Mouse (Mus musculus) bone marrow macrophage, adult 2 months (primary cell): Measurements from ENCODE around the gene Abca7. TPM values are rescaled to one million over a fixed set of nuclear protein-coding genes. Genes with fewer than 3 reads are reported as not detected.
"Not testable (repeated sequence)": the region's sequence is repeated elsewhere in the genome, so short reads cannot be mapped to it uniquely, and the experiment has no call there.

Experiments used
- H3K27ac ChIP-seq: 2 replicates; pipeline ENCODE4 v1.5.1; 2012; ENCODE audit warnings: low read depth, low read length; ENCODE audit not compliant: insufficient read depth
- H3K4me1 ChIP-seq: 2 replicates; pipeline ENCODE4 v1.6.1; 2012; ENCODE audit warnings: low read length; ENCODE audit not compliant: control insufficient read depth, insufficient read depth
- H3K4me3 ChIP-seq: 2 replicates; pipeline ENCODE4 v1.5.1; 2012; ENCODE audit warnings: mild to moderate bottlenecking, low read length, moderate library complexity; ENCODE audit not compliant: insufficient read depth
- CTCF ChIP-seq: IDR thresholded peaks from 2 replicates; pipeline ENCODE4 v1.5.1; 2012; ENCODE audit warnings: low read depth, mild to moderate bottlenecking, low read length, moderate library complexity
- POLR2A ChIP-seq: IDR thresholded peaks from 2 replicates; pipeline ENCODE4 v1.6.1; 2012; ENCODE audit warnings: mild to moderate bottlenecking, low read depth, low read length, borderline replicate concordance
- polyA plus RNA-seq: library from polyadenylated mRNA; stranded (reverse); fragments of >200 nt; gene quantifications from 2 replicates; pipeline ENCODE4 v1.2.4, GENCODE M21; 2012; ENCODE audit not compliant: missing spikeins, insufficient read depth, insufficient read length

Gene Abca7
- polyA plus RNA-seq, 1 experiment, result 27.5 TPM

DNA sequence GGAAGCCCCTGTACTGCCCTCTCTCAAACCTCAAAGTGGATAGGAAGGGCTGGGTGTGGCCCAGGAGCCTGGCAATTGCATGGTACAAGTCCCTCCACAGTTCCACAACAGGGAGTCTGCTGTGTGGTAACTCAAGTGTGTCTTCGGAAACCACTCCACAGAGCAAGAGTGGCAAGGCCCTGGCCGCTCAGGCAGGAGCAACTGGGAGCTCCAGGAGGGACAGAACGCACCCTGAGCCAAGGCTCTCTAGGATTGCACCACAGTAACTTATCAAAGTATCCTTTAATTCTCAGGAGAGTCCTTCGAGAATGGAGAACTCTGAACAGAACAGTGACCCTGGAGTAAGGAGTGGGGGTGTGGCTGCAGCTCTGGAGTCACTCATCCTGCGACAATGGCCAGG, 39.4 kb downstream of the Abca7 start:
- Histone ChIP-seq H3K4me3 (no peak overlapping the region), H3K4me1 (peaks cover 40% of the 10 kb centered on the region), H3K27ac (no peak overlapping the region)
- TF ChIP-seq POLR2A (no peak), CTCF (no peak)

GRCm38 (mm10) chr10:80036832-80037231, 40.5 kb downstream of the Abca7 start:
- peaks cover 35% of the 10 kb centered on the region for H3K4me1 ChIP-seq
- no peak overlapping the region for H3K4me3 ChIP-seq
- TF ChIP-seq POLR2A (no peak), CTCF (no peak)
- H3K27ac ChIP-seq, result no peak overlapping the region

DNA sequence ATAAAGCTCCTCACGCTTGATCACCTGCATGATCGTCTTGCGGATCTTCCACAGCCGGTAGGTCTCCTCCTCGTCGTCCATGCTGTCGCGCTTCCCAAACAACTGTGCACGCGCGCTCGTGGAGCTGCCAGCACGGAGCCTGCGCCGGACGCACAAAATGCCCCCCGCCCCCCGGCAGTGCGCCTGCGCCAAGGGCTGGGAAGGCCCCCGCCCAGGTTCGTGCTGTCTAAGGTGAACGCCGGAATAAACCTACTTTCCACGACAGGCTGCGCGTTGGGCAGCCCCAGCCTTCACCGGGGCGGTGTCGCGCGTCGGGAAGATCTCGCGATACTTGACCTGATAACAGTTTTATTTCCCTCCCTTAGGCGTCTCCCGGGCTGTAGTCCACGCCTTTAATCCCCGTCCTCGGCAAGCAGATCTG, 43.3 kb downstream of the Abca7 start, which contains the start of gene Polr2e:
Gene Polr2e (minus strand): TSS at position 237 of the 421 bp plus-strand sequence.
- H3K27ac ChIP-seq, result peak within 1 kb of the TSS; percentile 24

GRCm38 (mm10) chr10:80041409-80042060, 45.2 kb downstream of the Abca7 start:
- not testable (repeated sequence) for H3K27ac ChIP-seq, H3K4me3 ChIP-seq, H3K4me1 ChIP-seq

More for the DNA sequence above, 43.3 kb downstream of the Abca7 start, which contains the start of gene Polr2e:
- TF ChIP-seq CTCF (no peak), POLR2A (no peak)
- Histone ChIP-seq H3K4me3 (peak within 1 kb of the TSS; percentile 95), H3K4me1 (peaks cover 13% of the 10 kb centered on the region)

DNA sequence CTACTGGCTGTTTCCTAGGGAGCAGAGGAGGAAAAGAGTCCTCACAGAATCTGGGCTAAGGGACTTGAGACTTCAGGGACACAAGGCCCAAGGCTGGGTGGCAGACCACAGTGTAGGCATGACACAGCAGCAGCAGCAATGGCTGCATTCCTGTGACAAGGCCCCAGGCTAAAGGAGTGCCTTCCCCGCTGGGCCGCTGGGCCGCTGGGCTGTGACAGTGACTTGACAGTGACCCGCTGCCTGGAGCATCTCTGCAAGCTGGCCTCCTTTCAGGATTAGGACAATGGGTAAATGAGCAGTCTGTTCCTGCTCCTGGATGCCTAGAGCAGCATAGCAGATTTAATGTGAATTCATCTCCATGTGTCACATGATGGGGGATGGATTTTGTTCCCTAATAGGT, 47.8 kb downstream of the Abca7 start:
- no peak for TF ChIP-seq POLR2A
- no peak for TF ChIP-seq CTCF
- Histone ChIP-seq H3K27ac (no peak overlapping the region), H3K4me1 (0 out of 2 replicates have a peak, but pooled peaks cover 6% of the 10 kb centered on the region), H3K4me3 (no peak overlapping the region)

GRCm38 (mm10) chr10:80045364-80045763, 49.1 kb downstream of the Abca7 start:
- not testable (repeated sequence) for H3K27ac ChIP-seq, H3K4me3 ChIP-seq, H3K4me1 ChIP-seq

- peaks cover 12% of the 10 kb centered on the region for H3K4me1 ChIP-seq
- H3K4me3 ChIP-seq, result no peak overlapping the region
- TF ChIP-seq CTCF, result no peak
- TF ChIP-seq POLR2A, result no peak
- no peak overlapping the region for H3K27ac ChIP-seq
Observed at GRCm38 (mm10) chr10:80045766-80046165, 49.5 kb downstream of the Abca7 start.

- Histone ChIP-seq H3K4me1 (peaks cover 24% of the 10 kb centered on the region), H3K4me3 (no peak within 1 kb of the TSS), H3K27ac (no peak within 1 kb of the TSS)
- TF ChIP-seq CTCF (no peak), POLR2A (no peak)
Observed at GRCm38 (mm10) chr10:80047041-80047565, 50.8 kb downstream of the Abca7 start, which contains the start of gene Gpx4. Gene Gpx4, plus strand, starts transcription at chr10:80047166.

DNA sequence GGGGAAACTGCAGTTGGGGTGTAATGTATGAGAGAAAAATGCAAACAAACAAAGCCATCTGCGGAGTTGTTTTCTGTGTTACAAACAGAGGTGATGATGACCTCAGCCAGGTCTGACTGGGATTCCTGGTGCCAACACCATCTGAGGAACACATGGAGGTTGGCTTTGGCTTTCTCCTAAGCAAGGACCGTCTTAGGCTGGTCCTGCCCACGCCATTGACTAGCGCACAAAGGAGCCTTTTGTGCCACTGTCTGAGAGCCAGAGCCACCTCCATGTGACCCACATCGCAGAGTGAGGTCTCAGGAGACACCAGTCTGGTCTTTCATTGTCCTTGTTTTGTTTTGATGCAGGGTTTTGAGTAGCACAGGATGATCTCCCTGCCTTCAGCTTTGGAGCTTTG, 52.1 kb downstream of the Abca7 start:
- no peak overlapping the region for H3K4me3 ChIP-seq
- peaks cover 32% of the 10 kb centered on the region for H3K4me1 ChIP-seq
- no peak overlapping the region for H3K27ac ChIP-seq
- TF ChIP-seq CTCF (no peak), POLR2A (no peak)

GRCm38 (mm10) chr10:80048834-80049233, 52.5 kb downstream of the Abca7 start:
- Histone ChIP-seq H3K27ac (no peak overlapping the region), H3K4me1 (peaks cover 32% of the 10 kb centered on the region), H3K4me3 (no peak overlapping the region)
- no peak for TF ChIP-seq POLR2A
- no peak for TF ChIP-seq CTCF
